Mouse (Mus musculus): ENCODE measurements at regions not wholly inside any gene's neighbourhood (a gene's known extent, or its start where the extent isn't known, plus 50 kb on each side); places are given as distances from the start of the nearest gene placed in this dataset.

- peak; percentile 68; the same call in 1 of the 2 replicates for ATAC-seq (ENCODE audit: insufficient number of reproducible peaks, insufficient read depth, low FRiP score, low TSS enrichment)
- no peaks in the 10 kb centered on the region for H3K9me3 ChIP-seq
- WGBS, result 3% methylated on average over 10 of the region's 10 CpGs
- peak overlapping the region; percentile 29 for H3K4me3 ChIP-seq
- peak overlapping the region; percentile 53 for H3K4me2 ChIP-seq (replicated peaks)
- peak overlapping the region; percentile 42; the same call in 1 of the 2 replicates for H3K9ac ChIP-seq
- no peak overlapping the region for H3K27ac ChIP-seq
- H3K4me1 ChIP-seq, result peaks cover 14% of the 10 kb centered on the region
- H3K27me3 ChIP-seq, result no peaks in the 10 kb centered on the region
- no peaks in the 10 kb centered on the region for H3K36me3 ChIP-seq
These were observed 111.5 kb upstream of the Stmnd1 start for GRCm38 (mm10) chr13:46162025-46162374.

- Histone ChIP-seq H3K4me1 (peaks cover 14% of the 10 kb centered on the region), H3K4me2 (replicated peaks) (peak overlapping the region; percentile 53), H3K27ac (no peak overlapping the region), H3K9ac (peak overlapping the region; percentile 42; the same call in 1 of the 2 replicates), H3K36me3 (no peaks in the 10 kb centered on the region), H3K4me3 (peak overlapping the region; percentile 29), H3K27me3 (no peaks in the 10 kb centered on the region), H3K9me3 (no peaks in the 10 kb centered on the region)
- ATAC-seq (ENCODE audit: insufficient number of reproducible peaks, insufficient read depth, low FRiP score, low TSS enrichment), result peak; percentile 59; the same call in 1 of the 2 replicates
- WGBS, result 15% methylated on average over 13 of the region's 13 CpGs
These were observed 112.1 kb upstream of the Stmnd1 start for GRCm38 (mm10) chr13:46161261-46162024.

DNA sequence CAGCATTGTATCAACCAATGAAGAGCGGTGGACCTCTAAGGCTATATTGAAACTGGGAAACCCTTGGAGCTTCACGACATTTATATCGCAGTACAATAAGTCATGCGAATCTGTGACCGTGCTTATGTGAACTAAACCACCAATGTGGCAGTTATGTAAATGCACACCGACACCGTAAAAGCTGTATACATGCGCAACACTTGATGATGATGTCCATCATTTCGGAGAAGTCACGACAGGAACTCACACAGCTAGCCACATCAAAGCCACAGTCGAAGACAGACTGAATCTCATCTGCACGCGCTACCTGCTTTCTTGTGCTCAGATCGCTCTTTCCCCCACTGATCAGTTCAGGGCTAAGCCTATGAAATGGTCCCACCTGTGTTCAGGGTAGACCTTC lies 114.2 kb upstream of the Stmnd1 start:
- Histone ChIP-seq H3K36me3 (no peaks in the 10 kb centered on the region), H3K4me1 (peaks cover 14% of the 10 kb centered on the region), H3K27me3 (no peaks in the 10 kb centered on the region), H3K9ac (no peak overlapping the region), H3K4me2 (replicated peaks) (no peak overlapping the region), H3K4me3 (no peak overlapping the region), H3K27ac (no peak overlapping the region), H3K9me3 (no peaks in the 10 kb centered on the region)
- no peak for ATAC-seq (ENCODE audit: insufficient number of reproducible peaks, insufficient read depth, low FRiP score, low TSS enrichment)
- 92% methylated on average over 14 of the region's 14 CpGs for WGBS

- 75% methylated on average over 14 of the region's 14 CpGs for WGBS
- H3K4me1 ChIP-seq, result no peaks in the 10 kb centered on the region
- no peaks in the 10 kb centered on the region for H3K9me3 ChIP-seq
- H3K4me2 ChIP-seq (replicated peaks), result no peak overlapping the region
- no peak overlapping the region for H3K4me3 ChIP-seq
- ATAC-seq (ENCODE audit: insufficient number of reproducible peaks, insufficient read depth, low FRiP score, low TSS enrichment), result no peak
- H3K27ac ChIP-seq, result no peak overlapping the region
- H3K9ac ChIP-seq, result no peak overlapping the region
- H3K27me3 ChIP-seq, result no peaks in the 10 kb centered on the region
- no peaks in the 10 kb centered on the region for H3K36me3 ChIP-seq
These were observed 120.0 kb upstream of the Stmnd1 start for GRCm38 (mm10) chr13:46153282-46154260.

DNA sequence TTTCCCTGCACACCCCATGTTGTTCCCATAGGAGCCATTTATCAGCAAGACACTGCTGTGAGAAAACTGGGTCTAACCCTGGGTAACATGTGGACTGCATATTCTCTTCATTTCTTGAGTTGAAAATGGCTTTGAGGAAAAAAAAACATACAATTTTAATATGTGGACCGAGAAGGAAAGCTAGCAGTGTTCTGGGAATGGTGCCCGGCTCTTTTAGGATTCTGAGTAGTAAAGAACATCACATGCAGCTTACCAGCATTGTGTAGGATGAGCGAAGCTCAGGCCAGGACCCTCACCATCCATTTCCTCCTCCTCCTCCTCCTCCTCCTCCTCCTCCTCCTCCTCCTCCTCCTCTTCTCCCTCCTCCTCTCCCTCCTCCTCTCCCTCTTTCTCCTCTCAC lies 133.5 kb upstream of the Stmnd1 start:
- H3K27me3 ChIP-seq, result no peaks in the 10 kb centered on the region
- H3K36me3 ChIP-seq, result no peaks in the 10 kb centered on the region
- no peak overlapping the region for H3K4me3 ChIP-seq
- no peak overlapping the region for H3K4me2 ChIP-seq (replicated peaks)
- no peaks in the 10 kb centered on the region for H3K4me1 ChIP-seq
- 82% methylated on average over 3 of the region's 3 CpGs for WGBS
- no peak overlapping the region for H3K9ac ChIP-seq
- no peaks in the 10 kb centered on the region for H3K9me3 ChIP-seq
- ATAC-seq (ENCODE audit: insufficient number of reproducible peaks, insufficient read depth, low FRiP score, low TSS enrichment), result no peak
- no peak overlapping the region for H3K27ac ChIP-seq

- Histone ChIP-seq H3K4me2 (replicated peaks) (no peak overlapping the region), H3K27ac (no peak overlapping the region), H3K9ac (no peak overlapping the region), H3K36me3 (no peaks in the 10 kb centered on the region), H3K9me3 (no peaks in the 10 kb centered on the region), H3K27me3 (no peaks in the 10 kb centered on the region), H3K4me3 (no peak overlapping the region), H3K4me1 (no peaks in the 10 kb centered on the region)
- ATAC-seq (ENCODE audit: insufficient number of reproducible peaks, insufficient read depth, low FRiP score, low TSS enrichment), result no peak
- WGBS, result 78% methylated on average over 5 of the region's 5 CpGs
These were observed 134.3 kb upstream of the Stmnd1 start for GRCm38 (mm10) chr13:46139251-46139650.

DNA sequence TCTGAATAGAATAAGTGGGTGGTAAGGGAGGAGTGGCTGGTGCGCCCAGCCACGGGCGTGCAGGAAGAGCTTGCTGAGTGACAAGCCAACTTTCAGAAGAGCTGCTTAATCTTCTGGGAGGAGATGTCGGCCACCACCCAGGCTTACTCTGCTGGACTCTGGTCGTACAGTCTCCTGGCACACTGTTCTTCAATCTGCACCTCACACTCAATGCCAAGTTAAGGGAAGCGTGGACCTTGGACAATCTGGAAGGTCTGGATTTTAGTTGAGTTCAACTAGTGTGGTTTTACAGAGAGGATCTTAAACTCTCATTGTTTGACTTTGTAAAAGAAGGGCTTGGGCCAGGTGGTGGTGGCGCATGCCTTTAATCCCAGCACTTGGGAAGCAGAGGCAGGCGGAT lies 138.1 kb upstream of the Stmnd1 start:
- Histone ChIP-seq H3K9ac (no peak overlapping the region), H3K27me3 (no peaks in the 10 kb centered on the region), H3K9me3 (no peaks in the 10 kb centered on the region), H3K4me3 (no peak overlapping the region), H3K4me2 (replicated peaks) (no peak overlapping the region), H3K4me1 (no peaks in the 10 kb centered on the region), H3K36me3 (no peaks in the 10 kb centered on the region), H3K27ac (no peak overlapping the region)
- 87% methylated on average over 8 of the region's 8 CpGs for WGBS
- ATAC-seq (ENCODE audit: insufficient number of reproducible peaks, insufficient read depth, low FRiP score, low TSS enrichment), result no peak

GRCm38 (mm10) chr13:46129236-46129855 lies 144.2 kb upstream of the Stmnd1 start:
- H3K9me3 ChIP-seq, result no peaks in the 10 kb centered on the region
- H3K27ac ChIP-seq, result no peak overlapping the region
- H3K4me2 ChIP-seq (replicated peaks), result no peak overlapping the region
- no peaks in the 10 kb centered on the region for H3K36me3 ChIP-seq
- no peaks in the 10 kb centered on the region for H3K4me1 ChIP-seq
- ATAC-seq (ENCODE audit: insufficient number of reproducible peaks, insufficient read depth, low FRiP score, low TSS enrichment), result no peak
- no peak overlapping the region for H3K9ac ChIP-seq
- no peak overlapping the region for H3K4me3 ChIP-seq
- WGBS, result 92% methylated on average over 9 of the region's 9 CpGs
- no peaks in the 10 kb centered on the region for H3K27me3 ChIP-seq

- no peak for ATAC-seq (ENCODE audit: insufficient number of reproducible peaks, insufficient read depth, low FRiP score, low TSS enrichment)
- Histone ChIP-seq H3K4me3 (no peak overlapping the region), H3K9me3 (no peaks in the 10 kb centered on the region), H3K36me3 (no peaks in the 10 kb centered on the region), H3K4me2 (replicated peaks) (no peak overlapping the region), H3K4me1 (no peaks in the 10 kb centered on the region), H3K9ac (no peak overlapping the region), H3K27ac (no peak overlapping the region), H3K27me3 (no peaks in the 10 kb centered on the region)
- 73% methylated on average over 3 of the region's 3 CpGs for WGBS
These were observed 150.1 kb upstream of the Stmnd1 start for GRCm38 (mm10) chr13:46123446-46123845.

DNA sequence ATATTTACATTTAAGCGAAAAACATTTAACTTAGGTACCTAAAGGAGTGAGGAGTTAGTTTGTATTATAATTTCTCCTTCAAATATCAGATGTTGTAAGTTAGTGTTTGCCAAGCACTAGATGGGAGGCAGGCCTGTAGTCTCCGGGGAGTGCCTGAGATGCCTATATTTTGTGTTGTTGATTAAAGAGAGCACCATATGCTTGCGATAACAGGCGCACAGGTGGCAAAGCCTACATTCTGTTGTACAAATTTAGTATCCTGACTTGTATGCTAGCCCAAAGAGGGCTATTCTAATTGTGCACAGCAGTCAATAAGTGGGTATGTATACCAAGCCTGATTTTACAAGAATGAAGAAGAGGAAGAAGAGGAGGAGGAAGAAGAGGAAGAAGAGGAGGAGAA lies 151.8 kb upstream of the Atxn1 start:
- Histone ChIP-seq H3K4me1 (no peaks in the 10 kb centered on the region), H3K9ac (no peak overlapping the region), H3K27me3 (no peaks in the 10 kb centered on the region), H3K4me2 (replicated peaks) (no peak overlapping the region), H3K4me3 (no peak overlapping the region), H3K9me3 (no peaks in the 10 kb centered on the region), H3K36me3 (no peaks in the 10 kb centered on the region), H3K27ac (no peak overlapping the region)
- no peak for ATAC-seq (ENCODE audit: insufficient number of reproducible peaks, insufficient read depth, low FRiP score, low TSS enrichment)
- WGBS, result 91% methylated on average over 4 of the region's 4 CpGs

DNA sequence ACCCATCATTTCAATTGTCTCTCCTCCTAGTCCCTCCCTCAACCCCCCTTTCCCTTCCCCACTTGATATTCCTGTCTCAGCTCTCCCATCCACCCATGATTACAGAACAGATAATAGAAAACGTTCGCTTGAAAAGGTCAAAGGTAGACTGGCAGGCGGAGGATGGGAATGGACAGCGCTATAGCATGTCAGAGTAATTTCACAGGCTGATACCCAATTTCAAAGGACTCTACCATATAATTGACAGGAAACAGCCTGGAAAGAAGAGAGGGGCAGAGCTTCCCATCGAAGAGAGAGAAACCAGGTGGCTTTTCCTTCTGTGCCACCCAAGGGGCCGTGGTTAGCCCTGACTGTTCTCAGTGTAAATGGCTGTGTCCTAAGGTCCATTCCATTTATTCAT lies 140.2 kb upstream of the Atxn1 start:
- 49% methylated on average over 6 of the region's 6 CpGs for WGBS

More for the DNA sequence above, 140.2 kb upstream of the Atxn1 start:
- Histone ChIP-seq H3K4me1 (no peaks in the 10 kb centered on the region), H3K4me3 (no peak overlapping the region), H3K9ac (no peak overlapping the region), H3K9me3 (no peaks in the 10 kb centered on the region), H3K27ac (no peak overlapping the region), H3K27me3 (no peaks in the 10 kb centered on the region), H3K4me2 (replicated peaks) (no peak overlapping the region), H3K36me3 (no peaks in the 10 kb centered on the region)
- ATAC-seq (ENCODE audit: insufficient number of reproducible peaks, insufficient read depth, low FRiP score, low TSS enrichment), result no peak
